Mouse (Mus musculus): Measurements from ENCODE around the gene Esrra. TPM values are rescaled to one million over a fixed set of nuclear protein-coding genes. Genes with fewer than 3 reads are reported as not detected.

The Esrra gene
- polyA plus RNA-seq, 1 experiment, result 38.0 TPM

DNA sequence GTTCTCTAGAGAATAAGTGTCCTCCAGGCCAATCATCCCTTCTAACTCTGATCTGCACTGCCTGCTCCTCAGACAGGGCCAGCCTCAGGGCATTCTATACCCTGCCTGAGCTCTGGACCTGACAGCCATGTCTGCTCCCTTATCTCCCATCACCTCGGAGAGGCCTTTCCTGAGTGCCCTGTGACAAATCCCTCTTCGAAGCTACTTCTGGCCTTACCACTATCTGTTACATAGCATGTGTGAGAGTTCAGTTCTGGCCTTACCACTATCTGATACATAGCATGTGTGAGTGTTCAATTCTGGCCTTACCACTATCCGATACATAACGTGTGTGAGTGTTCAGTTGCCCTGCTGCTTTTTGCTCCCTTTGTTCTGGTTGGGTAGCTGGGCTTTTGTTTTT lies 6.3 kb downstream of the Esrra start:
- TF ChIP-seq GATA1 (IDR thresholded peaks at IDR 0.05; ENCODE audit: low read length), result no peak

DNA sequence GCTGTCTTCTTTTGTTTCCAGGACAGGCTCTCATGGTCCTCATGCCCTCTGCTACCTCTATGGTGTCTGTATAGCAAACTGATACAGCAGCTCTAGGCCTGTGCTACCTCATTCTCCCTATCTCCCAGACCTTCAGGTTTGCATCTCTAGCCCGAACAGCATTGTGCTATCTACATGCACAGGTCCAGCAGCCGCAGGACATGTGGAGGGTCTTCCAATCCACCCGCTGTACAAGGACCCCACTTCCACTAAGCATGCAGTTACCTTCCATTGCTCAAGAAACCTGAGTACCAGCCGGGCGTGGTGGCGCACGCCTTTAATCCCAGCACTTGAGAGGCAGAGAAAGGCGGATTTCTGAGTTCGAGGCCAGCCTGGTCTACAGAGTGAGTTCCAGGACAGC lies 7.1 kb downstream of the Esrra start:
- TF ChIP-seq GATA1 (IDR thresholded peaks at IDR 0.05; ENCODE audit: low read length), result no peak

DNA sequence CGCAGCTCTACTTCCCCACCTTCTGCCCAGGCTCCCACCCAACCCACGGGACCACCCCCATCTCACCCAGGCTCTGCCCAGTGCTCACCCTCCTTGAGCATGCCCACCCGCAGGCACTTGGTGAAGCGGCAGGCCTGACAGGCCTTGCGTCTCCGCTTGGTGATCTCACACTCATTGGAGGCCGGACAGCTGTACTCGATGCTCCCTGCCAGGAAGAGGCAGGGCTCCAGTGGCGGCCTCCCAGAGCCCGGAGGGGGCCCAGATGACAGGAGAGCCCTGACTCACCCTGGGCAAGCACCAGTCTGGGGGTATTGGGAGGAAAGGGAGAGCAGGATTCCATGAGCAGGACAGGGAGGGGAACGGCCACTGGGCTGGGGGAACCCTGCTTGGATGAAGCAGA lies 7.6 kb downstream of the Esrra start:
- no peak for TF ChIP-seq GATA1 (IDR thresholded peaks at IDR 0.05; ENCODE audit: low read length)

DNA sequence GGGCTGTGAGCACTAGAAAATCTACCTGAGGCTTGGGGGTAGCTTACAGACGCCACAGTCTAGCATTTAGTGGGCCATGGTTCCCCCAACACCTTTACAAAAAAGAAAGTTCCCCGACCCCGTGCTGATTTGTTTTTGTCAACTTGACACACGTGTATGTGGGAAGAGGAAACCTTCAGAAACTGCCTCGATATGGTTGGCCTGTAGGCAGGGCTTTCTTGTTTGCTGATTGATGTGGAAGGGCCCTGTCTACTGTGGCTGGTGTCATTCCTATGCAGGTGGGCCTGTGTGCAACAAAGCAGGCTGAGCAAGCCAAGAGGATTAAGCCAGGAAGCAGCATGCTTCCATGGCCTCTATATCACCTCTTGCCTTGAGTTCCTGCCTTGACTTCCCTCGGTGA lies 8.6 kb downstream of the Esrra start:
- TF ChIP-seq GATA1 (IDR thresholded peaks at IDR 0.05; ENCODE audit: low read length), result no peak

DNA sequence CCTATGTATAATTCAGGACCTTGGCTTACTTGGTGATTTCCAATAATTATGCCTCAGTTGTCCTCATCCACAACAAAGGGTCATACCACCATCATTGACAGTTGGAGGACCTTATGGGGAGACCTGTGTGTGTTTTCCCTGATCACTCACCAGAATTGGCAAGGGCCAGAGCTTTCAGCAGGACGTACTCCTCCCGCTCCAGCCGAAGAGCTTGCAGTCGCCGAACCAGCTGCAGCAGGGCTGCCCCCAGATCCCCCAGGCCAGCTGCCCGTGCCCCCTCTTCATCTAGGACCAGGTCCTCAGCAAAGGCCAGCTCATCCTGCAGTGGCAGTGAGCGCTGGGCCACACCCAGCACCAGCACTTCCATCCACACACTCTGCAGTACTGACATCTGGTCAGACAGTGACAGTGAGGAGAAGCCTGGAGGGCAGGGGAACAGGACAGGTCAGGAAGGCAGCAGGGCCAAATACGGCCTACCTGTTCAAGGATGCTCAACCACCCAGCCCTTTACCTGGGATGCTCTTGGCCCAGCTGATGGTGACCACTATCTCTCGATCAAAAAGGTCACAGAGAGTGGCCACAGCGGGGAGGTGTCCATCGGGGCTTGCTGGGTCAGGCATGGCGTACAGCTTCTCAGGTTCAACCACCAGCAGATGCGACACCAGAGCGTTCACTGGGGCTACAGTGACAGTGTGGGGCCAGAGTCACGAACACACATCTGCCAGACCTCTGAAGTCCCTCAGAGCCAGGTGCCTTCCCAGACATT lies 9.2 kb downstream of the Esrra start:
- TF ChIP-seq GATA1 (IDR thresholded peaks at IDR 0.05; ENCODE audit: low read length), result no peak

DNA sequence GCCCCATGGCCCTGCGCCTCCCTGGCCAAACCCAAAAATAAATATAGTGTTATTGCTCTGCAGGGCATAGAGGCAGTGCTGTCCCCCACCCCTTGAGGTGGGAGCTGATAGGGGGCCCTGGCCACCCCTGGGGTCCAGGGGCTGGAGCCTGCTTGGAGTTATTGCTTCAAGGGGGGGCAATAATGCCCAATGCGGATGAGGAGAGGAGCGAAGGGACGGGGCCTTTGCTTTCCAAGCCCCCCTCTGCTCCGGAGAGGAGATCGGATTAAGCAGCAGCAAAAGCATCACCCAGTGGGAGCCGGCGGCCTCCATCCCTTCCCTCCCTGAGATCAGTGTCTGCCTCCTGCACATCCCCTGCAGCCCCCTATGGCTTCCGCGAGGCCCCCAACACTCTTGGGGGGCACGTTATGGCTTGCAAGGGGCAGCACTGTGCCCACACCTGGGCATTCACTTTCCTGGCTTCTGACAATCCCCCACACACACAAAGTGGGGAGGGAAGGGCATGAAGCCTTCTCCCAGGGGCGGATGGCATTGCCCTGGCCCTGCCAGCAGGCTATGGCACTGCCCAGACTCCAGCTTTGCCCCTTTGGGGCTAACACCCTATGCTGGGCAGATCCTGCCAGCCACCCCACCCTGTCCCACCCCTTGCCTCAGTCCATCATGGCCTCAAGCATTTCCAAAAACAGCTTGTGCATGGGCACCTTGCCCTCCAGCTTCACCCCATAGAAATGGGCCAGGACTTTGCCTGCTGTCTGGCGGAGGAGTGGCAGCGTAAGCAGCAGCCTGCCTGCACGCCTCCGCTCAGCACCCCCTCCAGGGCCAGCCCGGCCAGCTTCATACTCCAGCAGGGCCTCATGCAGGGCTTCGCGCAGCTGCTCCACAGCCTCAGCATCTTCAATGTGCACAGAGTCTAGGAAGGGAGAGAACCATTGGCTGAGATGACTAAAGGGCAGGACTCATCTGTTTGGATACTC lies 10.2 kb downstream of the Esrra start:
- TF ChIP-seq GATA1 (IDR thresholded peaks at IDR 0.05; ENCODE audit: low read length), result no peak

DNA sequence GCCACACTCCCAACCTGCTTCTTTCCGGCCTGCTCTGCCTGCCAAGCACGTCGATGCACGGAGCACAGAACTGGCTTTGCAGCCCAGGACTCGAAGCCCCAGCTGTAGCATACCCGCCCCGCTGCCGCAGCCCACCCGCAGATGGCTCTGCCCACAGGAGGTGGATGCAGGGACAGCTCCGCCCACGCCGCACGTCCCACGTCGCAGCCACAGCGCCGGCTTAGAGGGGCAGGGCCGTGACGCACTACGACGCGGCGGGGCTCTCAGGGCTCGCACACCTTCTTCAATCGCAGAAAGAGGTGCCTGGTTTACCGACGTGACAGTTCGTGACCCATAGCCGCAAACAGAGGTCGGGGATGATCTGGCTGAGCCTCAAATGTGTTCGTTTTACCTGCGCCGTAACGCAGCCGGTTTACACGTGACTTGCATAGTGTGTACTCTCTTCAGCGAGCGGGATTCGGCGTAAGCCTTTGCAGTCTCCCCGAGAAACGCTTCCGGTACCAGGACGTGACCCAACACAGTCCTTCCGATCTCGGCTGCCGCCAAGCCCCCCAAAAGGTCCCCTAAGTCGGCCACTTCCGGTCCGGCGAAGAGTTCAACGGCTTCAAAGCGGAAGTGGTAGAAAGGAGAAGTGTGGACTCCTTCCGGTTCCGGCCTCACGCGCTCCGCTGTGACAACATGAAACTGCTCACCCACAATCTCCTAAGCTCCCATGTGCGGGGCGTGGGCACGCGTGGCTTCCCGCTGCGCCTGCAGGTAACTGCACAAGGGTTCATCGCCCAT lies 11.9 kb downstream of the Esrra start, which contains the start of the genes Trmt112 and Prdx5:
Gene Trmt112, plus strand, starts transcription at position 192 of the 783 bp plus-strand sequence.
Gene Prdx5, minus strand, starts transcription at position 600 of the 783 bp plus-strand sequence.
- TF ChIP-seq GATA1 (IDR thresholded peaks at IDR 0.05; ENCODE audit: low read length), result no peak

DNA sequence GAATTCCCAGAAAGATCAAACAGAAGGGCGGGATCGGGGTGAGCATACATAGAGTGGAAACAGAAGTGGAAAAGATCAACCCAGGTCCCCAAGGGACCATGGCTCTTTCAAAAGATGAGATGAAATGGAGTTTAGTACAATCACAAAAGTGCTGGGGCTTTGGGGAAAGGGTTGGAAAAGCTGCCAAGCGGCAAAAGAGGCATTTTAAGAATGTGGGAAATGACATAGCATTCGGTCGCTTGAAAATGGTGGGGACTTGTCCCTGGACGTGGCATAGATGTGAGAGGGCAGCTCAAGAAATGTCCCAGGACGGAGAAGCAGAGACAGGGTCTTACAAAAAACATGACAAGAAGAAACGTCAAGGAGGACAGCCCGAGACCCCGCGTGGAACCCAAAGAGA lies 12.6 kb downstream of the Esrra start:
- TF ChIP-seq GATA1 (IDR thresholded peaks at IDR 0.05; ENCODE audit: low read length), result no peak

DNA sequence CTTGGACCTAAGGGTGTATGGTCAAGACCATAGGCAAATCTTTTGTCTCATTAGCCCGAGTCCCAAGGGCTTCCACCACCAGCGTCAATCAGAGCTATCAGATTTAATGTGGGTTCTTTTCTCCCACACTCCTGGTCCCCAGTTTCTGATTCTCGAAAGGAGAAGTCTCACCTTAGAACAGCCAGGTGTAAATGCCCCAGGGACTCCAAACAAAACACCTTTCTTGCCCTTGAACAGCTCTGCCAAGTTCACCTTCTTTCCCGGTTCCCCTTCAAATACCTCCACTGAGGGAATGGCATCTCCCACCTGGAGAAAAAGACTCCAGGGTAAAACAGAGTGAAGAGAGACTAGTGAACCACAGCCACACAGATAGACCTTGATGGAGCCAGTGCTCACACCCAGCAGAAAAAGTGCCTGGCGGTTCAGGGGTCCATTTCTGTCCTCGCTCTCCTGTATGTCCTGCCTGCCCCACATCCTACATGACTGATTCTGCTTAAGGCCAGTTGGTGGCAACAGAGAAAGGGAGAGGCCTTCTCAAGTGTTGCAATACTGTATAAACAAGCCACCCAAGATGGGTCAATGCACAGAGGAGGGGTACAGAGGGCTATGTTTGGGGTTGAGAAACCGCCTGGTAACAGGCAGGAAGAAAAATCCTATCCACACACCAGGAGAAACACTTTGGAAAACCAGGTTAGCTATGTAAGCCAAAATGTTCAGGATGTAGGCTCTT lies 13.6 kb downstream of the Esrra start:
- TF ChIP-seq GATA1 (IDR thresholded peaks at IDR 0.05; ENCODE audit: low read length), result no peak

DNA sequence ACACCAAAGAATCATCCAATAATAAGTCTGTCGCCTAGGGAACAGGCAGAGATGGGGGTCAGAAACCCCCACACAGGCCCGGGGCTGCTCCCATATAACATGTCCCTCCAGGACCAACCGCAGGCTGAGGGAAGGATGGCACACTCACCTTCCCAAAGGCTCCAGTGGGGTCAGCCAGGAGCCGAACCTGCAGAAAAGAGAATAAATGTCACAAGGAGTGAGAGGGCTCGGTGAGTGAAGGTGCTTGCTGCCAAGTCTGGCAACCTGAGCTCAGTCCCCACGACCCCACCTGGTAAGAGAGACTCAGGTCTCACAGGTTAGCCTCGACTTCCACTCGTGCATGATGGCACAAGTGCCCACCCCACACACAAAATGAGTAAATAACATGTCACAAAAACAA lies 14.5 kb downstream of the Esrra start:
- TF ChIP-seq GATA1 (IDR thresholded peaks at IDR 0.05; ENCODE audit: low read length), result no peak

DNA sequence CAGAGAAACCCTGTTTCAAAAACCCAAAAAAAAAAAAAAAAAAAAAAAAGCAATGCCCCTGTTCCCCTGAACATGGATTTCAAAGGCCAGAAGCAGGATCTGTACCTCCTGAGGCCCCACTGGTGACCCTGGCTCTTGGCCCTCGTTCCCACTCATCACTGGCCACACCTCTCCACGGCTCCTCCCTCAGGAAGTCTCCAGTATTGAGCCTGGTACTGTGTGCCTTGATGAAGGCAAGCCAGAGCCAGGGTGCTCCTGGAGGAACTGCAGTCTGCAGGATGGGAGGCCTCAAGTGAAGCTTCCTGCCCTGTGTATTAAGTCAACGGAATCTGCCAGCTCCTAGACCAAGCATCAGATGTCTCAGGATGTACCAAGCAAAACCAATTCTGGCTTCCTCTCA lies 15.4 kb downstream of the Esrra start:
- TF ChIP-seq GATA1 (IDR thresholded peaks at IDR 0.05; ENCODE audit: low read length), result no peak

DNA sequence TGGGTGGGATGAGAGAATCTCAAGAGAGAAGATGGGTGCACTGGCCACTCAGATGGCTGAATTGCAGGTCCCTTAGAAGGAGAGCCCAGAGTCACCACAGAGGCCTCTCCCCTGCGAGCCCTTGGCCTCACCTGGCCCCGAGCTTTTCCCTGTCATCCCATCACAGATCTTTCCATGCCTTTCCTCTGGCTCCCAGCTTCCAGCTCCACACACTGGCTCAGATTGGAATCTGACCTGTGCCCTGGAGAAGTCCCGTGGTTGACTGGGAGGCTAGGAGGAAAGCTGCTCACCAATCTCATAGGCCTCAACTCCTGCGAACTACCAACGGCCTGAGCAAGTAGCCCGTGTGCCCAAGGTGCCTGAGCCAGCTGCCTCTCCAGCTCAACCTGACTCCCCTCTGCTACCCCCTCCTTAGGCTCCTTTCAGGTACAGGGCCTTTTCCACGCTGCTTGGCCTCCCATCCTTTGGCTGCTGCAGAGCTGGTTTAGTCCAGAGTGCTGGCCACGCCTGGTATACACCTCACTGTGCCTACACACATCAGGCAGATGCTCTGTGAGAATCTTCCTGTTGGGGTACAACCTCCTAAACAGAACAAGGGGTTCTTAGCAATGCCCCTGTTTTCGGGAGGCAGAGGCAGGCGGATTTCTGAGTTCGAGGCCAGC lies 16.0 kb downstream of the Esrra start:
- no peak for TF ChIP-seq GATA1 (IDR thresholded peaks at IDR 0.05; ENCODE audit: low read length)

DNA sequence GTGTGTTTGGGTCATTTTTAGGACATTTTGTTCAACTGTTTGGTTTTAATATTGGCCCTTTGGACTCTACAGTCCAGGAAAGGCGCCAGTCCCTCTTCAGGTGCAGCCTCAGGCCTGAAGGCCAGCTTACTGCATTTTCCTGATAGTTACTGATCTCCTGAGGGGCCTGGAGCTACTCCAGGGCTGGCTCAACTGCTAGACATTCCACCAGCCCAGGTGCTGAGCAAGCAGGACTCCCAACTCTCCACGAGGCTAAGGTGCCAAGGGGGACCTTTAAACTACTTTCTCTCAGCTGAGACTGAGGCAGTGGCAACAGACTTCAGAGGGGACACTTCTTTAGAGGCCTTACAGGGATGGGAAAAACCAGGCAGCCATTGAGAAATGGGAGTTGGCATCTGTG lies 16.8 kb downstream of the Esrra start:
- no peak for TF ChIP-seq GATA1 (IDR thresholded peaks at IDR 0.05; ENCODE audit: low read length)

DNA sequence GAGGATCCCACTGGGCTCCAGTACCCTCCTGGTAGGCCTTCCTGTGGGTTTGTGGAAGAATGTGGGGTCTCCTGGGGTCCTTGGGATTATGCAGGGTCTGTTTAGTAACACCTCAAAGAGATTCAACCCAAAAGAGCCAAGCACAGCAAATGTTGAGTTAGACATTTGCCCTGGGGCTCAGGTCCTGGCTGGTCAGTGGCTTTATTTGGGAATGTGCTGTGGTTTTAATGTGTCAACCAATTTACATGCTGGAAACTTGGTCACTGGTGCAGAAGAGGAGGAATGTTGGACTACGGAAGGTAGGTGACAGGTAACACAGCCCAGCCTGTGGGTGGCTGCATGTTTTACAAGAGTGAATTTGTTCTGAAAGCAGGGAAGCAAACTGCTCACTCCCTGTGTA lies 18.6 kb downstream of the Esrra start:
- no peak for TF ChIP-seq GATA1 (IDR thresholded peaks at IDR 0.05; ENCODE audit: low read length)

Data from G1E-ER4 (cell line).